Mouse (Mus musculus) testis, adult 2 months (tissue): ENCODE measurements at regions not wholly inside any gene's neighbourhood (a gene's known extent, or its start where the extent isn't known, plus 50 kb on each side); places are given as distances from the start of the nearest gene placed in this dataset.

Experiments
- CTCF ChIP-seq: fragments of 200-500 bp; IDR thresholded peaks from 2 replicates; pipeline ENCODE4 v1.5.1; 2012; ENCODE audit warnings: low read depth, mild to moderate bottlenecking, inconsistent platforms, low read length, moderate library complexity; ENCODE audit not compliant: control insufficient read depth, insufficient read depth, insufficient replicate concordance
- POLR2A ChIP-seq: fragments of 200-500 bp; IDR thresholded peaks from 2 replicates; pipeline ENCODE4 v1.6.1; 2012; ENCODE audit warnings: low read depth, mild to moderate bottlenecking, inconsistent platforms, low read length, moderate library complexity; ENCODE audit not compliant: control insufficient read depth

DNA sequence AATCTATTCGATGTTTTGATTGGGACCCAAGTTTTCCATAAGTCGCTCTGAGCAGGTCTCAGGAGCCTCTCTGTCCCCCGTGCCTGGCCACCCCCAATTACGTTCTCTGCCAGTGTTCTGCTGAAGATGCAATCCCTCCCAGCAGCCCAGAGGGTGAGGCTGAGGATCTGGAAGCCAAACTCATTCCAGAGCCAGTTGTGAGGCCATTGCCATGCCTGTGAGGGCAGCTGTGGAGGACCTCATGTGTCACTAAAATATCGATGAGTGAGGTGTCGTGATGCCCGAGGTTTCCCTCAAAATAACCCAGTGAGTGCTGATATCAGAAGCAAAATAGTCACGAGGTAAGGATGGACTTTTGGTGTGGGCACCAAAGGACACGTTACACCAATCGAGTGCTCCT is 93.1 kb upstream of the Mvb12b start:
- TF ChIP-seq CTCF (no peak), POLR2A (no peak)
